ENCODE assay signal across 14 mouse cellular contexts in the genomic region with DNA sequence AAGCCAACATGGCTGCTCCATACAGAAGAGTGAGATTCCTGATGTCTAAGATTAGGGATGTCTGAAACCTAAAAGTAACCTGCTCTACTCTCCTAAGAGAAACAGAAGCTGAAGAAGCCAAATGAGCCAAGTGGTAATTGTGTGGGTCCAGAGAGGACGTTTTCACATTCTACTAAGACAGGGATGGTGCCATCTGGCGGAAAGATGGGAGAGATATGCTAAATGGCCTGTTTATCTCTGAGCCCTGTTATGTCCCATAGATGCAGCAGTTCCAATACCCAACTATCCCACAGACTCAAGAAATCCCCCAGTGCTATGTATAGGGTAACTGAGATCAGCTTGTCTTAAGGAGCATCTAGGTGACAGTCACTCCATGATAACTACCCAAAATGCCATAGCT.
DNase-seq lines count a peak whose midpoint lies in the region; ATAC-seq and TF ChIP-seq lines count a peak whose summit lies in the region.
"Had no signal": no experiment of that assay in that cellular context is flagged by ENCODE, and none has a peak within 500 bp of the region (broad histone marks: within the 10 kb centered on the region; RNA-seq: fewer than 3 reads in every experiment).

No protein-coding gene starts in this region.

- H3K4me2 ChIP-seq in midbrain, embryonic 16.5 days (ENCODE audit: low read length): no peak overlapping the region
- H3K4me2 ChIP-seq in midbrain, embryonic 11.5 days: no peak overlapping the region
- H3K4me2 ChIP-seq: embryonic facial prominence, embryonic 13.5 days; liver, embryonic 15.5 days had no signal

- 75% methylated on average over 2 of the region's 2 CpGs for WGBS in midbrain, embryonic 16.5 days
- WGBS in midbrain, embryonic 11.5 days: 79% methylated on average over 2 of the region's 2 CpGs

- 0 out of 2 replicates have a peak, but pooled peaks have one; percentile 23 for ATAC-seq in midbrain, embryonic 16.5 days
- ATAC-seq in midbrain, embryonic 11.5 days (ENCODE audit: low FRiP score): no peak

- TF ChIP-seq CTCF in cortical plate, adult 2 months (IDR thresholded peaks at IDR 0.05; ENCODE audit: extremely low read depth, insufficient read depth, low read length): 0 out of 2 replicates have a peak, but pooled peaks have one; percentile 27

- no peak for TF ChIP-seq POLR2A in cortical plate, adult 2 months (IDR thresholded peaks at IDR 0.05; ENCODE audit: extremely low read depth, insufficient read depth, low read length)

- no peaks in the 10 kb centered on the region for H3K9me3 ChIP-seq in midbrain, embryonic 16.5 days (replicated peaks; ENCODE audit: control insufficient read depth, low read length, poor library complexity, severe bottlenecking)
- no peaks in the 10 kb centered on the region for H3K9me3 ChIP-seq in midbrain, embryonic 11.5 days (ENCODE audit: control insufficient read depth, low read length)
- H3K9me3 ChIP-seq: embryonic facial prominence, embryonic 13.5 days; heart, embryonic 10.5 days; liver, embryonic 15.5 days; midbrain, embryonic 10.5 days had no signal

- no peaks in the 10 kb centered on the region for H3K36me3 ChIP-seq in midbrain, embryonic 16.5 days (ENCODE audit: control insufficient read depth, insufficient read depth, low read length)
- H3K36me3 ChIP-seq in midbrain, embryonic 11.5 days (ENCODE audit: control insufficient read depth, insufficient read depth, low read length): no peaks in the 10 kb centered on the region
- H3K36me3 ChIP-seq: embryonic facial prominence, embryonic 13.5 days; heart, embryonic 10.5 days; liver, embryonic 15.5 days; midbrain, embryonic 10.5 days had no signal

- no peak overlapping the region for H3K27ac ChIP-seq in midbrain, embryonic 16.5 days (ENCODE audit: low read length)
- H3K27ac ChIP-seq in midbrain, embryonic 11.5 days (ENCODE audit: low read depth, low read length): no peak overlapping the region
- H3K27ac ChIP-seq in cortical plate, adult 2 months (ENCODE audit: insufficient read depth, low read length): no peak overlapping the region
- H3K27ac ChIP-seq: embryonic facial prominence, embryonic 13.5 days; heart, embryonic 10.5 days; kidney, postnatal 0 days; liver, embryonic 15.5 days; midbrain, embryonic 10.5 days had no signal

- H3K27me3 ChIP-seq in midbrain, embryonic 16.5 days (ENCODE audit: control insufficient read depth, insufficient read depth, low read depth, low read length): no peaks in the 10 kb centered on the region
- no peaks in the 10 kb centered on the region for H3K27me3 ChIP-seq in midbrain, embryonic 11.5 days (ENCODE audit: control insufficient read depth, insufficient read depth, low read length)
- H3K27me3 ChIP-seq: embryonic facial prominence, embryonic 13.5 days; liver, embryonic 15.5 days had no signal

- H3K9ac ChIP-seq in midbrain, embryonic 16.5 days (ENCODE audit: low read depth, low read length): no peak overlapping the region
- no peak overlapping the region for H3K9ac ChIP-seq in midbrain, embryonic 11.5 days (ENCODE audit: low read length)
- H3K9ac ChIP-seq: embryonic facial prominence, embryonic 13.5 days; liver, embryonic 15.5 days had no signal

- 0 out of 2 replicates have a peak, but pooled peaks cover 5% of the 10 kb centered on the region for H3K4me1 ChIP-seq in midbrain, embryonic 16.5 days (ENCODE audit: control insufficient read depth, insufficient read depth, low read length)
- H3K4me1 ChIP-seq in midbrain, embryonic 11.5 days (ENCODE audit: control insufficient read depth, insufficient read depth, low read length): no peaks in the 10 kb centered on the region
- H3K4me1 ChIP-seq in cortical plate, adult 2 months (ENCODE audit: control insufficient read depth, insufficient read depth, low read length): 0 out of 2 replicates have a peak, but pooled peaks cover 1% of the 10 kb centered on the region
- H3K4me1 ChIP-seq: embryonic facial prominence, embryonic 13.5 days; heart, embryonic 10.5 days; liver, embryonic 15.5 days had no signal

- DNase-seq in midbrain, embryonic 11.5 days (ENCODE audit: low spot score, missing footprints): no peak
- DNase-seq in adipocyte (ENCODE audit: low spot score): peak; percentile 10
- peak; percentile 49 for DNase-seq in cerebellum, adult 11-12 months
- no peak for DNase-seq in urinary bladder, adult 18-20 months (ENCODE audit: low spot score in 2 of 2)
- DNase-seq in urinary bladder, postnatal 25 days (ENCODE audit: low spot score): no peak
- DNase-seq: adrenal gland, adult 2 months; lung, postnatal 14 days had no signal

- no peak overlapping the region for H3K4me3 ChIP-seq in midbrain, embryonic 16.5 days (ENCODE audit: low read depth, low read length)
- no peak overlapping the region for H3K4me3 ChIP-seq in midbrain, embryonic 11.5 days (ENCODE audit: low read depth, low read length)
- peak overlapping the region; percentile 18; the same call in 1 of the 2 replicates for H3K4me3 ChIP-seq in cortical plate, adult 2 months (ENCODE audit: insufficient read depth, low read length)
- H3K4me3 ChIP-seq: embryonic facial prominence, embryonic 13.5 days; heart, embryonic 10.5 days; liver, embryonic 15.5 days; midbrain, embryonic 10.5 days had no signal

Comparison
In these comparisons a context has a peak if more than half of its experiments do, and no peak if none do; other contexts are left out.
1. DNase-seq: peak in adipocyte (single experiment) and cerebellum, adult 11-12 months (single experiment); none in midbrain, embryonic 11.5 days (single experiment), urinary bladder, adult 18-20 months (0 of 2) and urinary bladder, postnatal 25 days (single experiment).